Mouse (Mus musculus) embryonic facial prominence, embryonic 15.5 days (tissue): ENCODE data around the gene Olfr643. TPM values are rescaled to one million over a fixed set of nuclear protein-coding genes. Genes with fewer than 3 reads are reported as not detected.

Experiments
- ATAC-seq: fragments of 200-750 bp; cut with Nextera tagmentation; 2 replicates; pipeline ENCODE4 v1.8.0; 2017; ENCODE audit warnings: low read depth, moderate TSS enrichment; ENCODE audit not compliant: insufficient number of reproducible peaks, low FRiP score, low TSS enrichment
- H3K27ac ChIP-seq: fragments of 300-500 bp; sonication (generic); replicated peaks from 2 replicates; pipeline ENCODE4 v1.5.1; 2015; ENCODE audit warnings: mild to moderate bottlenecking, inconsistent platforms
- H3K27me3 ChIP-seq: fragments of 300-500 bp; sonication (generic); 2 replicates; pipeline ENCODE4 v1.6.1; 2015; ENCODE audit warnings: inconsistent platforms
- H3K36me3 ChIP-seq: fragments of 300-500 bp; sonication (generic); 2 replicates; pipeline ENCODE4 v1.6.1; 2015; ENCODE audit warnings: mild to moderate bottlenecking, inconsistent platforms
- H3K4me1 ChIP-seq: fragments of 300-500 bp; sonication (generic); 2 replicates; pipeline ENCODE4 v1.6.1; 2015; ENCODE audit warnings: inconsistent platforms
- H3K4me2 ChIP-seq: fragments of 300-500 bp; sonication (generic); replicated peaks from 2 replicates; pipeline ENCODE4 v1.6.1; 2015; ENCODE audit warnings: mild to moderate bottlenecking, inconsistent platforms
- H3K4me3 ChIP-seq: fragments of 300-500 bp; sonication (generic); replicated peaks from 2 replicates; pipeline ENCODE4 v1.5.1; 2015; ENCODE audit warnings: mild to moderate bottlenecking, inconsistent platforms
- H3K9ac ChIP-seq: fragments of 300-500 bp; sonication (generic); 2 replicates; pipeline ENCODE4 v1.6.1; 2015; ENCODE audit warnings: inconsistent platforms
- H3K9me3 ChIP-seq: fragments of 300-500 bp; sonication (generic); replicated peaks from 2 replicates; pipeline ENCODE4 v1.6.1; 2016; ENCODE audit warnings: inconsistent platforms
- WGBS: fragments of 180-500 bp; shearing (Covaris S2); methylation state at CpG from one replicate; pipeline ENCODE4 v1.1.7; 2015; 5-methylcytosine and 5-hydroxymethylcytosine counted together
- polyA plus RNA-seq: library from polyadenylated mRNA; unstranded; fragments of >200 nt; fragmentation: Nextera tagmentation; extraction: Ambion mirVana; gene quantifications from 2 replicates; pipeline ENCODE4 v1.2.1, GENCODE M21; 2015

The Olfr643 gene
- polyA plus RNA-seq, 1 experiment from 2014 or later, result not detected

- Histone ChIP-seq H3K4me3 (no peak overlapping the region), H3K27me3 (no peaks in the 10 kb centered on the region)
Measured at GRCm38 (mm10) chr7:104103913-104104756, 33.1 kb downstream of the Olfr643 start.

GRCm38 (mm10) chr7:104085365-104085764 is 51.8 kb downstream of the Olfr643 start, which contains the start of gene Olfr645:
Gene Olfr645, minus strand, starts transcription at chr7:104085465.
- Histone ChIP-seq H3K4me1 (no peaks in the 10 kb centered on the region), H3K4me2 (no peak within 1 kb of the TSS), H3K4me3 (no peak within 1 kb of the TSS), H3K27me3 (no peaks in the 10 kb centered on the region), H3K9ac (no peak within 1 kb of the TSS), H3K9me3 (no peaks in the 10 kb centered on the region), H3K27ac (no peak within 1 kb of the TSS), H3K36me3 (no peaks in the 10 kb centered on the region)
- 46% methylated on average over 1 of the region's 1 CpGs for WGBS
- ATAC-seq, result no peak

More at GRCm38 (mm10) chr7:104103913-104104756, 33.1 kb downstream of the Olfr643 start:
- Histone ChIP-seq H3K4me2 (no peak overlapping the region), H3K9ac (no peak overlapping the region), H3K36me3 (no peaks in the 10 kb centered on the region), H3K4me1 (no peaks in the 10 kb centered on the region), H3K9me3 (no peaks in the 10 kb centered on the region), H3K27ac (no peak overlapping the region)
- no peak for ATAC-seq
- WGBS, result 73% methylated on average over 4 of the region's 4 CpGs

GRCm38 (mm10) chr7:104071769-104072168 is 65.4 kb downstream of the Olfr643 start, which contains the start of gene Olfr644:
Gene Olfr644, minus strand, starts transcription at chr7:104071869.
- ATAC-seq, result no peak
- no peak within 1 kb of the TSS for H3K4me2 ChIP-seq
- H3K4me1 ChIP-seq, result no peaks in the 10 kb centered on the region
- no peaks in the 10 kb centered on the region for H3K9me3 ChIP-seq
- no peaks in the 10 kb centered on the region for H3K36me3 ChIP-seq
- 62% methylated on average over 2 of the region's 2 CpGs for WGBS
- H3K4me3 ChIP-seq, result no peak within 1 kb of the TSS
- no peak within 1 kb of the TSS for H3K9ac ChIP-seq
- no peak within 1 kb of the TSS for H3K27ac ChIP-seq
- H3K27me3 ChIP-seq, result no peaks in the 10 kb centered on the region

GRCm38 (mm10) chr7:104061345-104061744 is 75.9 kb downstream of the Olfr643 start, which contains the start of gene 4930516K23Rik:
Gene 4930516K23Rik, minus strand, starts transcription at chr7:104061445.
- H3K9ac ChIP-seq, result no peak within 1 kb of the TSS
- no peaks in the 10 kb centered on the region for H3K4me1 ChIP-seq
- H3K4me2 ChIP-seq, result no peak within 1 kb of the TSS
- H3K27me3 ChIP-seq, result no peaks in the 10 kb centered on the region
- H3K36me3 ChIP-seq, result no peaks in the 10 kb centered on the region
- WGBS, result 40% methylated on average over 2 of the region's 2 CpGs
- H3K27ac ChIP-seq, result no peak within 1 kb of the TSS
- no peaks in the 10 kb centered on the region for H3K9me3 ChIP-seq
- no peak for ATAC-seq
- no peak within 1 kb of the TSS for H3K4me3 ChIP-seq

- 77% methylated on average over 1 of the region's 1 CpGs for WGBS
- H3K36me3 ChIP-seq, result no peaks in the 10 kb centered on the region
- H3K4me1 ChIP-seq, result no peaks in the 10 kb centered on the region
- no peaks in the 10 kb centered on the region for H3K27me3 ChIP-seq
- H3K9me3 ChIP-seq, result no peaks in the 10 kb centered on the region
- H3K9ac ChIP-seq, result no peak overlapping the region
- ATAC-seq, result no peak
- no peak overlapping the region for H3K4me3 ChIP-seq
- no peak overlapping the region for H3K27ac ChIP-seq
- H3K4me2 ChIP-seq, result no peak overlapping the region
Measured at GRCm38 (mm10) chr7:104059215-104059614, 78.0 kb downstream of the Olfr643 start.

- no peaks in the 10 kb centered on the region for H3K4me1 ChIP-seq
- H3K27me3 ChIP-seq, result no peaks in the 10 kb centered on the region
- no peaks in the 10 kb centered on the region for H3K9me3 ChIP-seq
- no peak within 1 kb of the TSS for H3K27ac ChIP-seq
- H3K4me2 ChIP-seq, result no peak within 1 kb of the TSS
- H3K36me3 ChIP-seq, result no peaks in the 10 kb centered on the region
- ATAC-seq, result no peak
- 55% methylated on average over 1 of the region's 1 CpGs for WGBS
- no peak within 1 kb of the TSS for H3K4me3 ChIP-seq
- no peak within 1 kb of the TSS for H3K9ac ChIP-seq
Measured at GRCm38 (mm10) chr7:104052566-104052965, 84.6 kb downstream of the Olfr643 start, which contains the start of gene Olfr642. Gene Olfr642, minus strand, starts transcription at chr7:104052666.

- Histone ChIP-seq H3K9ac (no peak overlapping the region), H3K4me3 (no peak overlapping the region), H3K4me2 (no peak overlapping the region), H3K27ac (no peak overlapping the region), H3K4me1 (no peaks in the 10 kb centered on the region), H3K9me3 (no peaks in the 10 kb centered on the region), H3K27me3 (no peaks in the 10 kb centered on the region), H3K36me3 (no peaks in the 10 kb centered on the region)
- 90% methylated on average over 4 of the region's 4 CpGs for WGBS
- no peak for ATAC-seq
Measured at GRCm38 (mm10) chr7:104050745-104051144, 86.5 kb downstream of the Olfr643 start.

GRCm38 (mm10) chr7:104035145-104035544 is 102.1 kb downstream of the Olfr643 start, which contains the start of gene Olfr641:
Gene Olfr641, plus strand, starts transcription at chr7:104035445.
- H3K27me3 ChIP-seq, result no peaks in the 10 kb centered on the region
- H3K4me2 ChIP-seq, result no peak within 1 kb of the TSS
- H3K9me3 ChIP-seq, result no peaks in the 10 kb centered on the region
- no peak within 1 kb of the TSS for H3K27ac ChIP-seq
- no peaks in the 10 kb centered on the region for H3K4me1 ChIP-seq
- no peak within 1 kb of the TSS for H3K9ac ChIP-seq
- no peak within 1 kb of the TSS for H3K4me3 ChIP-seq
- no peaks in the 10 kb centered on the region for H3K36me3 ChIP-seq
- 48% methylated on average over 1 of the region's 1 CpGs for WGBS
- ATAC-seq, result no peak

- Histone ChIP-seq H3K4me1 (no peaks in the 10 kb centered on the region), H3K9me3 (no peaks in the 10 kb centered on the region), H3K27me3 (no peaks in the 10 kb centered on the region), H3K36me3 (no peaks in the 10 kb centered on the region), H3K27ac (no peak overlapping the region), H3K4me2 (no peak overlapping the region), H3K9ac (no peak overlapping the region), H3K4me3 (no peak overlapping the region)
- ATAC-seq, result no peak
- 72% methylated on average over 3 of the region's 3 CpGs for WGBS
Measured at GRCm38 (mm10) chr7:104026978-104027377, 110.2 kb downstream of the Olfr643 start.

GRCm38 (mm10) chr7:104025473-104025872 is 111.7 kb downstream of the Olfr643 start, which contains the start of gene Olfr640:
Gene Olfr640, minus strand, starts transcription at chr7:104025573.
- WGBS, result 78% methylated on average over 6 of the region's 6 CpGs
- H3K9me3 ChIP-seq, result no peaks in the 10 kb centered on the region
- no peaks in the 10 kb centered on the region for H3K36me3 ChIP-seq
- H3K9ac ChIP-seq, result no peak within 1 kb of the TSS
- H3K4me1 ChIP-seq, result no peaks in the 10 kb centered on the region
- no peaks in the 10 kb centered on the region for H3K27me3 ChIP-seq
- no peak within 1 kb of the TSS for H3K4me3 ChIP-seq
- no peak for ATAC-seq
- H3K4me2 ChIP-seq, result no peak within 1 kb of the TSS
- H3K27ac ChIP-seq, result no peak within 1 kb of the TSS

GRCm38 (mm10) chr7:104021651-104022050 is 115.6 kb downstream of the Olfr643 start:
- H3K27me3 ChIP-seq, result no peaks in the 10 kb centered on the region
- H3K27ac ChIP-seq, result no peak overlapping the region
- H3K36me3 ChIP-seq, result no peaks in the 10 kb centered on the region
- no peak overlapping the region for H3K4me2 ChIP-seq
- no peak overlapping the region for H3K4me3 ChIP-seq
- no peak for ATAC-seq
- no peak overlapping the region for H3K9ac ChIP-seq
- WGBS, result 88% methylated on average over 6 of the region's 6 CpGs
- H3K4me1 ChIP-seq, result no peaks in the 10 kb centered on the region
- H3K9me3 ChIP-seq, result no peaks in the 10 kb centered on the region
